Mouse (Mus musculus) erythroid progenitor cell, adult 5-6 weeks (primary cell): Measurements from ENCODE around the gene Mnt. TPM values are rescaled to one million over a fixed set of nuclear protein-coding genes. Genes with fewer than 3 reads are reported as not detected.
A peak's percentile ranks its signal among the peaks of the same experiment; 100 is the strongest.

Source experiments
- ATAC-seq: replicated peaks from 2 replicates; pipeline ENCODE4 v1.8.0; 2016; ENCODE audit warnings: moderate number of reproducible peaks, mild to moderate bottlenecking, moderate TSS enrichment, inconsistent platforms; ENCODE audit not compliant: poor library complexity, low FRiP score, severe bottlenecking
- total RNA-seq, 2 experiments: library from RNA; stranded (forward) in 1 of 2; stranded (reverse) in 1 of 2; fragments of 150-400 nt in 1 of 2; fragments of 186-747, 209-891 nt in 1 of 2; gene quantifications; 2 replicates each; pipeline versions ENCODE4 v1.2.3 to v1.2.4; 2015 to 2017; ENCODE audit warnings: low replicate concordance in 2 of 2

Mnt gene
- total RNA-seq, 2 experiments from 2014 or later: 1.4 to 3.8 TPM

GRCm38 (mm10) chr11:74842656-74843434, 12.1 kb downstream of the Mnt start:
- ATAC-seq: no peak

GRCm38 (mm10) chr11:74843435-74843714, 12.7 kb downstream of the Mnt start:
- ATAC-seq: no peak

GRCm38 (mm10) chr11:74843761-74844160, 13.0 kb downstream of the Mnt start:
- ATAC-seq: no peak

GRCm38 (mm10) chr11:74845784-74846183, 15.1 kb downstream of the Mnt start:
- ATAC-seq: no peak

- ATAC-seq: peak; percentile 80
Measured at GRCm38 (mm10) chr11:74847919-74848521, 17.3 kb downstream of the Mnt start.

- no peak for ATAC-seq
Measured at GRCm38 (mm10) chr11:74850998-74851661, 20.4 kb downstream of the Mnt start.

GRCm38 (mm10) chr11:74857756-74858155, 27.0 kb downstream of the Mnt start:
- ATAC-seq: no peak

- ATAC-seq: no peak
Measured at GRCm38 (mm10) chr11:74862129-74862528, 31.4 kb downstream of the Mnt start.

GRCm38 (mm10) chr11:74863471-74863870, 32.8 kb downstream of the Mnt start:
- ATAC-seq: no peak

- no peak for ATAC-seq
Measured at GRCm38 (mm10) chr11:74864421-74864820, 33.7 kb downstream of the Mnt start.

GRCm38 (mm10) chr11:74865252-74865651, 34.5 kb downstream of the Mnt start:
- no peak for ATAC-seq

GRCm38 (mm10) chr11:74866640-74867039, 35.9 kb downstream of the Mnt start:
- no peak for ATAC-seq

GRCm38 (mm10) chr11:74867181-74867580, 36.5 kb downstream of the Mnt start:
- no peak for ATAC-seq

- ATAC-seq: no peak
Measured at GRCm38 (mm10) chr11:74868046-74868760, 37.5 kb downstream of the Mnt start.

- ATAC-seq: no peak
Measured at GRCm38 (mm10) chr11:74869603-74870002, 38.9 kb downstream of the Mnt start.

GRCm38 (mm10) chr11:74870544-74870943, 39.8 kb downstream of the Mnt start:
- no peak for ATAC-seq

GRCm38 (mm10) chr11:74870991-74871622, 40.4 kb downstream of the Mnt start:
- no peak for ATAC-seq

GRCm38 (mm10) chr11:74874630-74875029, 43.9 kb downstream of the Mnt start:
- ATAC-seq: 0 out of 2 replicates have a peak, but pooled peaks have one; percentile 15

GRCm38 (mm10) chr11:74876801-74877200, 46.1 kb downstream of the Mnt start:
- no peak for ATAC-seq

- ATAC-seq: no peak
Measured at GRCm38 (mm10) chr11:74880999-74881398, 50.3 kb downstream of the Mnt start.
